Mouse (Mus musculus): ENCODE data around the gene Erbb2.

Erbb2 gene

DNA sequence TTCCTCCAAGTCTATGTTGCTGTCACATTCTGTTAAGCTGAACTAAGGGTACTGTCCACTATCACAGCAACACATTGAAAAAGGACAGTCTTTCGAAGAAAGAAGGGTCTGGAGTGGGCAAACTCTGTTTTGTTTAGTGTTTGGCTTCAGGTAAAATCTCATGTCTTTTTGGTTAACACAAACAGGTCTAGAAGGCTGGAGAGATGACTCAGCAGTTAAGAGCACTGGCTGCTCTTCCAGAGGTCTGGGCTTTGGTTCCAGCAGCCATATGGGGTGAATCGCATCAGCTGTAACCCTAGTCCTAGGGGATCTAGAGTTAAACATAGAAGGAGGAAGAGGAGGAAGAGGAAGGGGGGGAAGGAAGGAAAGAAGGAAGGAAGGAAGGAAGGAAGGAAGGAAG, 73.5 kb downstream of the Erbb2 start:
- no peak for DNase-seq (ENCODE audit: low spot score in 2 of 2)

Measured in urinary bladder, adult 18-20 months (tissue).